25 mouse cellular contexts compared by ENCODE assay signal in the genomic region with DNA sequence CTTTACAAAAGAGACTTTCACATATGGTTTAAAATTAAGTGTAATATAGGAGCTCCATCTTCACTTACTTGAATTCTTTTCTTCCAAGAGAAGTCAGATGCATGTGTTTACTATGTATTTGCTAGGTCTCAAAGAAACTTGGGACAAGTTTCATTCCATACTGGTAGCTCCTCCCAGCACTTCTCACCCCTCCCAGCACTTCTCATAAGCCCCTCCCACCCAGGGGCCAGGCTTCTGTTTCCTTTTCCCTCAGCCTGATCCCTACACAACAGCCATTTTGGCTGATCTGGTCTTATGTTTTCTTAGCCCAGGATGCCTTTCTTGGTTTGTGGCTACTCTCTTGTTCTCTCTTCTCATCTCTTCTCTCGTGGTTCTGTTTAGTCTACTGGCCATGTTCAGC.
DNase-seq lines count a peak whose midpoint lies in the region; ATAC-seq and TF ChIP-seq lines count a peak whose summit lies in the region.
"Had no signal": no experiment of that assay in that cellular context is flagged by ENCODE, and none has a peak within 500 bp of the region (broad histone marks: within the 10 kb centered on the region; RNA-seq: fewer than 3 reads in every experiment).

No protein-coding gene starts in this region.

- no peak for TF ChIP-seq CTCF in liver, postnatal 0 days (IDR thresholded peaks at IDR 0.05; ENCODE audit: low read depth)

- peaks cover 10% of the 10 kb centered on the region for H3K4me1 ChIP-seq in liver, postnatal 0 days (ENCODE audit: insufficient read depth)
- peaks cover 12% of the 10 kb centered on the region for H3K4me1 ChIP-seq in midbrain, embryonic 13.5 days (replicated peaks)
- H3K4me1 ChIP-seq in kidney, embryonic 16.5 days (ENCODE audit: insufficient read depth, low read length), result peaks cover 18% of the 10 kb centered on the region

- no peak for ATAC-seq in liver, postnatal 0 days
- peak; percentile 30; the same call in 1 of the 2 replicates for ATAC-seq in granulocyte monocyte progenitor cell, adult 5-6 weeks (replicated peaks; ENCODE audit: poor library complexity, severe bottlenecking)
- ATAC-seq in midbrain, embryonic 13.5 days, result no peak
- no peak for ATAC-seq in kidney, embryonic 16.5 days (ENCODE audit: low FRiP score, low TSS enrichment)
- ATAC-seq: forebrain, embryonic 15.5 days; hindbrain, embryonic 16.5 days had no signal

- no peaks in the 10 kb centered on the region for H3K9me3 ChIP-seq in liver, postnatal 0 days (ENCODE audit: low read length)
- H3K9me3 ChIP-seq in midbrain, embryonic 13.5 days, result no peaks in the 10 kb centered on the region
- no peaks in the 10 kb centered on the region for H3K9me3 ChIP-seq in kidney, embryonic 16.5 days (ENCODE audit: low read length)
- H3K9me3 ChIP-seq: embryonic facial prominence, embryonic 12.5 days; embryonic facial prominence, embryonic 15.5 days; forebrain, embryonic 15.5 days; G1E; hindbrain, embryonic 10.5 days; hindbrain, embryonic 13.5 days had no signal

- 56% methylated on average over 1 of the region's 1 CpGs for WGBS in liver, postnatal 0 days (ENCODE audit: insufficient replicate concordance)
- 87% methylated on average over 1 of the region's 1 CpGs for WGBS in midbrain, embryonic 13.5 days
- 79% methylated on average over 1 of the region's 1 CpGs for WGBS in kidney, embryonic 16.5 days

- no peak overlapping the region for H3K27ac ChIP-seq in liver, postnatal 0 days (ENCODE audit: low read depth)
- H3K27ac ChIP-seq in midbrain, embryonic 13.5 days, result no peak overlapping the region
- H3K27ac ChIP-seq in kidney, embryonic 16.5 days (ENCODE audit: low read length), result no peak overlapping the region
- H3K27ac ChIP-seq: embryonic facial prominence, embryonic 12.5 days; embryonic facial prominence, embryonic 15.5 days; forebrain, embryonic 15.5 days; hindbrain, embryonic 10.5 days; hindbrain, embryonic 13.5 days had no signal

- no peak for TF ChIP-seq EP300 in liver, postnatal 0 days (IDR thresholded peaks at IDR 0.05; ENCODE audit: low read depth)

- H3K4me2 ChIP-seq in liver, postnatal 0 days (ENCODE audit: low read depth, low read length), result no peak overlapping the region
- H3K4me2 ChIP-seq in midbrain, embryonic 13.5 days (replicated peaks), result no peak overlapping the region
- no peak overlapping the region for H3K4me2 ChIP-seq in kidney, embryonic 16.5 days (replicated peaks; ENCODE audit: low read depth, low read length)
- H3K4me2 ChIP-seq: embryonic facial prominence, embryonic 12.5 days; embryonic facial prominence, embryonic 15.5 days; forebrain, embryonic 15.5 days; heart, embryonic 11.5 days; hindbrain, embryonic 13.5 days had no signal

- H3K9ac ChIP-seq in liver, postnatal 0 days (replicated peaks), result no peak overlapping the region
- H3K9ac ChIP-seq in midbrain, embryonic 13.5 days (replicated peaks), result no peak overlapping the region
- no peak overlapping the region for H3K9ac ChIP-seq in kidney, embryonic 16.5 days (replicated peaks; ENCODE audit: low read length)
- H3K9ac ChIP-seq: embryonic facial prominence, embryonic 12.5 days; embryonic facial prominence, embryonic 15.5 days; forebrain, embryonic 15.5 days; hindbrain, embryonic 13.5 days had no signal

- H3K4me3 ChIP-seq in liver, postnatal 0 days (ENCODE audit: low read depth, low read length), result no peak overlapping the region
- H3K4me3 ChIP-seq in midbrain, embryonic 13.5 days (replicated peaks), result no peak overlapping the region
- no peak overlapping the region for H3K4me3 ChIP-seq in kidney, embryonic 16.5 days (ENCODE audit: low read length)
- H3K4me3 ChIP-seq: embryonic facial prominence, embryonic 12.5 days; embryonic facial prominence, embryonic 15.5 days; forebrain, embryonic 15.5 days; hindbrain, embryonic 10.5 days; hindbrain, embryonic 13.5 days had no signal

- no peaks in the 10 kb centered on the region for H3K27me3 ChIP-seq in liver, postnatal 0 days (ENCODE audit: insufficient read depth, low read length)
- no peaks in the 10 kb centered on the region for H3K27me3 ChIP-seq in midbrain, embryonic 13.5 days
- no peaks in the 10 kb centered on the region for H3K27me3 ChIP-seq in kidney, embryonic 16.5 days (ENCODE audit: insufficient read depth, low read length)
- H3K27me3 ChIP-seq: CH12.LX; embryonic facial prominence, embryonic 12.5 days; embryonic facial prominence, embryonic 15.5 days; forebrain, embryonic 15.5 days; hindbrain, embryonic 13.5 days had no signal

- H3K36me3 ChIP-seq in liver, postnatal 0 days (replicated peaks; ENCODE audit: insufficient read depth, low read length), result no peaks in the 10 kb centered on the region
- H3K36me3 ChIP-seq in midbrain, embryonic 13.5 days, result no peaks in the 10 kb centered on the region
- H3K36me3 ChIP-seq in kidney, embryonic 16.5 days (ENCODE audit: insufficient read depth, low read length), result no peaks in the 10 kb centered on the region
- H3K36me3 ChIP-seq: embryonic facial prominence, embryonic 12.5 days; embryonic facial prominence, embryonic 15.5 days; forebrain, embryonic 15.5 days; G1E; hindbrain, embryonic 10.5 days; hindbrain, embryonic 13.5 days had no signal

- DNase-seq in liver (peak; percentile 8), R1 (ENCODE audit: low read depth, low spot score) (peak; percentile 23)
- DNase-seq in liver, postnatal 0 days, result no peak
- DNase-seq in natural killer cell, adult 2 months (ENCODE audit: low spot score in 2 of 2), result no peak
- DNase-seq: adrenal gland, postnatal 10 days; adrenal gland, postnatal 36 days; B cell, adult 2 months; cerebellum, adult 18-20 months; cerebellum, adult 9-10 months; cerebellum, postnatal 14 days; gastrocnemius, postnatal 36 days; heart, adult 11 months; heart, postnatal 36 days had no signal

Comparison
In these comparisons a context has a peak if more than half of its experiments do, and no peak if none do; other contexts are left out.
1. DNase-seq: peak in liver (single experiment) and R1 (single experiment); none in liver, postnatal 0 days (single experiment) and natural killer cell, adult 2 months (0 of 2).